Mouse (Mus musculus) left cerebral cortex, adult 11 months (tissue): Measurements from ENCODE around the gene Inafm2.

Experiments
- DNase-seq: peaks from one replicate; pipeline ENCODE4 v3.0.0; 2022; ENCODE audit warnings: low spot score

The Inafm2 gene

DNA sequence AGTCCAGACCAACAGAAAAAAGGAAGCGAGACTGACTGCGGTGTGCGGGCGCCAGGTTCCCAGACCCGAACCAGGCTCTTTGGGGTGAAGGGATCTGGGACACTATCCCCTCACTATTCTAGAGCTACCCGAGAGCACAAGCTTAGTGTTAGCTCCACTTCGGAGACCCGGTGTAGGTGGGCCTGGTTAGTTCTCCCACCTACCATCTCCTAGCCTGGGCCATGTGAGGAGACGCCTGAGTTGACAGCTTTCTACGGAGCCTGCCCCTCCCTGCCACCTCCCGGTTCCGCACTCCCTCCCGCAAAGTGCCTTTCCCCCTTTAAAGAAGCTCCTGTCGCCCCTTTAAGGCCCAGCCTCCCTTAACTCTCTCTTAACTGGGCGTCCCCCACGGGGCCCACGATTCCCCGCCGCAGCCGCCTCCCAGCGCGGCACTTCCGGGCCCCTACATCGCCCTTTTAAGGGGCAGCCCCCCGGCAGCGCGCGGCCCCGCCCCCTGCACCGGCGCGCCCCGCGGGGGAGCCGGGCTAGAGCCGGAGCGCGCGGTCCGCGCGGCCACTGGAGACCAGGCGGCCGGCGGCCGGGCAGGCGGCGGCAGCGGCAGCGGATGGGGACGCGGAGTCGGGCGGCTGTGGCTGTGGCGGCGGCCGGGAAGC, at the start of gene Inafm2:
Gene Inafm2, plus strand, starts transcription at position 527 of the 653 bp plus-strand sequence.
- DNase-seq: peak; percentile 86

DNA sequence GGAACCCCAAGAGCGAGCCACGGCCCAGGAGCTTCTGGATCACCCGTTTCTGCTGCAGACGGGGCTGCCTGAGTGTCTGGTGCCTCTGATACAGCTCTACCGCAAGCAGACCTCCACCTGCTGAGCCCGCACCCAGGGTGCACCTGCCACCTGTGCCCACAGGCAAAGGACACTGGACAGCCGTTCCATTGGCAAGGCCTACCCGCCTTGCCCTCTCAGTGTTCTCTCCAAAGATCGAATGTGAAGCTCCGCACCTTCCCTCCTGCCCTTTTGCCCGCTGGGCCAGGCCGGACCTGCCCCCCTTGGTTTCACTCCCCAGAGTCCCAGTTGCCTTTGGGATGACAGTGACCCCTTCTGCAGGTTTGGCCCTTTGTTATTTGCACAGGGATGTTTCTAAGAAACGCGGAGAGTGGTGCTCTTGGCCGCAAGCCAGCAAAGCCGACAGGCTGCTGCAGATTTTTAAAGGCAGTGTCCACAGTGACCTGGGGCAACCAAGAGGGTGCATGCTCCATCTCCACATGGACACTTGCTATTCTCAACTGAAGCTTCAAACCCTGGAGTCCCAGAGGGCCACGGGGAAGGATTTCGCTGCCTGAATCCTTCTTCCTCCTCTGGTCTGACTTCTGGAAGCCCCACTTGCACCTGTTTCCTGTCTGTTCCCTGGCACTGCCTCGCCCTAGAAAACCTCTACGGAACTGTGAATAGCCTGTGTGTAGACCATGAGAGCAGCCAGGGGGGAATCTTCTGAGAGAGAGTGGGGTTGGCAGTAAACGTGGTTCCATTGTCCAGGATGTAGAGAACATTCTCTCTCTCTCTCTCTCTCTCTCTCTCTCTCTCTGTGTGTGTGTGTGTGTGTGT, 48.9 kb upstream of the Inafm2 start:
- DNase-seq: no peak

DNA sequence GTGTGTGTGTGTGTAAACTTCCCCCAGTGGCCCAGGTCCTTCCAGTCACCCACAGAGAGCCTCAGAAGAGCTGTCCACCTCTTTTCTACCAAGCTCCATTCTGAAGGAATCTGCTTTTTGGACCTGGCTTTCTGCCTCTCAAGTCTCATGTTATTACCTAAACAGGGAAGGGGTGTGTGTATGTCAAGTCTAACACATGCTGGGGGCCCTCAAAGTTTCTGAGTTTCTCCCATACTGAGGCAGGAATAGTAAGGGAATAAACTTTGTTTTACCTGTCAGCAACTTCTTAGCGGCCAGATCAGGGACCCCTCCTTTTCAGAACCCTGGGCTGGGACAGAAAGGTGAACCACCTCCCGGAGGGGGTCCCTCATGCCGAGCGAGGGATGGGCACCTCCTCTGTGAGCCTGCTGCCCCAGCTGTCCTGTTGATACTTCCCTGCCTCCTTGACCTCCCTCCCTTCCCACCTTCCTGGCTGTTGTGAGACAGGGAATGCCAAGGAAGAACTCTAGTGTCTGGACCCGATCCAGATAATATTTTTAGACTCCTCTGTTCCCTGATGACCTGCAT, 48.2 kb upstream of the Inafm2 start:
- no peak for DNase-seq

DNA sequence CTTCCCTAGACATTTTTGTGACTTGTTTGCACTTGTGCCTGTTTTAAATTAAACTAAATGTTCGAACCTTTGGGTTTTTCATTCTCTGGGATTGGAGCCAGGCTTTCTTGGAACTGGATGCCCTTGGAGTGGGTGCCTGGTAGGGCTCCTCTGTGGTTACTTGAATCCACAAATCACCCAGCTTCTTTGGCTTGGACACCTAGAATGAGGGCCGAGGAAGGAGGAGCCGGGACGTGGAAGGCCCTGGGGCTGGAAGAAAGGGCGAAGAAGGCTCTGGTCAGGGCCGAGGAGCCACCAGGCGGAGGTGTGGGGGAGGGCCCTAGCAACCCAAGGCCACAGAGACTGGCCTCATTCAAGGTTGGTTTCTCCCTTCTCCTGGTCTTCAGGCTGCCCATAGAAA, 47.6 kb upstream of the Inafm2 start:
- DNase-seq: no peak

DNA sequence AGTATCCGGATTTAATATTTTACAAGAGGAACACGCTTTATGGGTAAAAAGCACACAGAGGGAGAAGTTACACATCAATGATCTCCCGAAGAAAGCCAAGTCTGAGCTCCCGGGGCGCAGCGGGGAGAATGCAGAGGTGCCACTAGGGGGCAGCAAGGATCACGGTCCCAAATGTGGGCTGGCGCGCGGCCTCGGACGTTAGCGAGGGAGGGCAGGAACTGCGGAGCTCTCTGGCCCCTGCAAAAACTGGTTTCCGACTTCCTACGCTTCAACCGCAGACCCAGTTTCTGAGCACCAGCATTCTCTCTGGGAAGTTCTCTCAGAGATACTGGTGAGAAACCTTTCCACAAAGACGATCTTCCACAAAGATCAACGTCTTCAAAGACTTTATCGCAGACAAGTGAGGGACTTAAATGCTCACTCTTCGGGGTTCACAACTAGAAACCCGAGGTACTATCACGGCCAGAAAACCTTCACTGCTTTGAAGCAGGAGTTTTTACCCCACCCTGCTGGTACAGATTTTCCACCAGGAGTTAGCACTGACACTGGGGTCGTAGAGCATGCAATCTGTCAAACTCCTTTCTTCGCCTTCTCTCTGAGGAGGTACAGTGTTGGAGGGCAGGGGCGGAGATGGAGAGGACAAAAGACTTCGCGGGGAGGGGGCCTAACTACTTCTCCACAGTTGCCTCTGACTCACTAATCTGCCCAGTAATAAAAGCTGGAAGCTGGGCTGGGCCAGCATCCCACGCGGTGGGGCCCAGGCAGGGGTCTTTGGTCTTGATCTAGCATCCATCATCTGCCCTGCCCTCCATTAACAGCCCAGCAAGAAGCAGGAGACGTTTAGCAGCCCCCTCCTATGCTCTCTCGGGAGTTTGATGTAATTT, 45.1 kb upstream of the Inafm2 start:
- DNase-seq: no peak

DNA sequence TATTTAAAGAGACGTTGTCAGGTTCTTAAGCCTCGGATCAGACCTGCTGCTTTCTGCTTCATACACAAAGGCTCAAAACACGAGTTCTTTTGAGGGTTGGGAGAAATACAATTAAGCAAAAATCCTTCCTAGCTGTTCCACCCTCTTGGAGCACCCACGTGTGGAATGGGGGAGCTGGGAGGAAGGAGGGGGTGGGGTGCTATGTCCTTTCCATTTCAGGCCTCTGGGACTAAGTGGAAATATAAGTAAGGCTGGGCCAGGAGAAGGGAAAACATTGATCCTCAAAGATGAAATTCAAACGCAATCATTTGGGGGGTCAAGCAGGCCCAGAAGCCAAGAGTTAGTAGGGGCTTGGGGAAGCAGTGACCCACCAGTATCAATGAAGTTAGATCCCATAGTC, 44.4 kb upstream of the Inafm2 start:
- DNase-seq: no peak

DNA sequence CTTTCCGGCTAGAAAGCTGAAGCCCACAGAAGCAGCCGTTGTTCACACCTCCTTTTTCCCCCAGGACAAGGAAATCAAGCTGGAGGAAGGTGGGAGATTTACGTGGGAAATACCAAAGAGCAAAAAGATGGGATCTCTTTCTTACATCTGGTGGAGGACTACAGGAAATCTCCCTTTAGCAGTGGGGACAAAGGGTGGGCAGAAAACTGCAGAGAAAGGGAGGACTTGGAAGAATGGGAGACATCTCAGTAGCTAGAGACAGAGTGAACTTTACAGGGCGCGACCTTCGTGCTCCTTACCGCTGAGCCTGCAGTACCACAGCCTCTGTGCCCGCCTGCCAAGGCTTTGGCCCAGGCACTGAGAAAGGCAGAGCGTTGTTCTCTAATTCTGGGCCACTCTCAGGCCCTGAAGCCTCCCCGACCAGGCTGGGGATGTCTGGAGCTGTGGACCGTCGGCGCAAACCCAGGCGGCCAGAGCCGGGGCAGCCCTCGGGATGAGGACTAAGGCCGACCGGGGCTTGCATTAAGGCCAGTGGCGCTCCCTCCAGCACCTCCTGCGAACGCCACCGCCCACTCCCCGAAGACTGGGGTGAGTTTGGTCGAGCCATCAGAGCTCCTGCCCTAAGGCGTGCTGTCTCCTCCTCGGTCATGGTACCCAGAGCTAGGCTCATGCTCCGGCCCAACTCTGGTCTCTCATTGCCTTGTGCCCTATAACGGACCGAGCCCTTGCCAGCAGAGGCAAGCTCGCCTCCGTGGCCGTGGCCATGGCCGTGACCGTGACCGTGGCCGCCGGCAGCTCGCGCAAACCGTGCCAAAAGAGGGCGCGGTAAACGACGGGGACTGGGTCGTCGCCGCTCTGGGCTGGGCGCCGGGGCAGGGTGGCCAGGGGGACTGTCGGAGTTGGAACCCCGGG, 43.3 kb upstream of the Inafm2 start:
- DNase-seq: no peak

DNA sequence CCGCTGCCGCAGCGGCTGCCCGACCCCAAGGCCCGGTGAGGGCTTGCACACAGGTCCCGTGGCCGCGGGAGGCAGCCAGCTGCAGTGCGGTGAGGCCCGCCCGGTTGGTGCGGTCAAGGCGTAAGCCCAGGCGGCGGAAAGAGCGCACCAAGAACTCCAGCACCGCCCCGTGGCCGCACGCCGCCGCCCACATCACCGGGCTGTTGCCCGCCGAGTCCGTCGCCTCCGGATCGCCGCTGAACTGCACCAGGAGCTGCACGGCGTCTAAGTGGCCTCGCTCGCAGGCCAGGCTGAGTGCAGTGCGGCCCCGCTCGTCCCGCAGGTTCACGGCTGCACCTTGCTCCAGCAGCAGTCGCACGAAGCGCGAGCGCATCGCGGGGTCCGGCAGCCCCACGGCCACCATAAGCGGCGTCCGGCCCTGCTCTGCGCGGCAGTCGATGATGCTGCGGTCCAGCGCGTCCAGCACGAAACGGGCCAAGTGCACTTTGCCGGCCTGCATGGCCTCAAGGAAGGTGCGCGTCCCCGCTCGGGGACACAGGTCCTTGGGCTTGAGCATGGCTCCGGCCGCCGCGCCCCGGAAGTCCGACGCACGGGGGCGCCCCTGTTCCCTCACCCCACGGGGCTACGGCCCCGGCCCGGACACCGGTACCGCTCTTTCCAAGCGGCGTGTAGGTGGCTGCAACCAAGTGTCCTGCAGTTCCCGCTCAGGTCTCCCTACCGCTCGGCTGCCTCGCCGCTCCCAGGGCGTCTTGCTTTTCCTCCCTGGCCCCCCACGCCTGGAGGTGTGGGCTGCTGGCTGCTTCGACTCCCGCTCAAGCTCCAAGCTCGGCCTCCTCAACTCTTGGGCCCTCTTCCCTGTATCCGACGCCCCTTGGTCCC, 42.4 kb upstream of the Inafm2 start:
- DNase-seq: no peak

DNA sequence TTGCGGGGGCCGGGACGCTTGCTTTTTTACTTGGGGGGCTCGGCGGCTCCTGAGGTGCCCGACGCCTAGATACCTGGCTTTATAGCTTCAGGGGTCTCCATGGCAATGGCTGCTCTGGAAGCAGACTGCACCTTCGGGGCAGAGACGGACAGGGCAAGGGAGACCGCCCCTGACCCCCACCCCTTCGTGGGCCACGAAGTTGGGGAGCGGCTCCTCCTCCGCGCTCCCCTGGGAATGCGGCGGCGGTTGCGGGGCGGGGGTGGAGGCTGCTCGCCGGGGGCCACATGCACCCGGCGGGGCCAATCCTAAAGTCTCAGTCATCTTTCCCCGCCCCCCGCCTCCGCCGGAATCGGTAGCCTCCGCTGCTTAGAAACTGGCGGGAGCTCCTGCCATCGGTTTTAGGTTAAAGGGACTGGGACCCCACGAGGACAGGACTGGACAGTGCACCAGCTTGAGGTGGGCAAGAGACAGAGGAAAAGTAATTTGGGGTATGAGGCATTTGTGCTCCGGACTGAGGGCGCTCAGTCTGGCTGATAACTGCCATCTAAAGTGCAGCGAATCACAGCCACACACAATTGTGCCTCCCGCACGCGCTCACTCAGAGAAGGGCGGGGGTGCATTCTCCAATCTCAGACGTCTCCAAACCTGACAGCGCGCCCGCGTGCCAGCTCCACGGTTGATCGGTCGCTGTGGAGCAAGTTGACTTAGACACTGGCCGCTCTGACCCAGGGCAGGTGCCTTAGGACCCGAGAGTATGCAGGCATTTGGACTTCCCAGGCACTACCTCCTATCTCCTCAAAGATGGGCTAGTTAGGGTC, 41.4 kb upstream of the Inafm2 start, which contains the start of gene Ankrd63:
Gene Ankrd63, minus strand, starts transcription at position 51 of the 818 bp plus-strand sequence.
- no peak for DNase-seq

DNA sequence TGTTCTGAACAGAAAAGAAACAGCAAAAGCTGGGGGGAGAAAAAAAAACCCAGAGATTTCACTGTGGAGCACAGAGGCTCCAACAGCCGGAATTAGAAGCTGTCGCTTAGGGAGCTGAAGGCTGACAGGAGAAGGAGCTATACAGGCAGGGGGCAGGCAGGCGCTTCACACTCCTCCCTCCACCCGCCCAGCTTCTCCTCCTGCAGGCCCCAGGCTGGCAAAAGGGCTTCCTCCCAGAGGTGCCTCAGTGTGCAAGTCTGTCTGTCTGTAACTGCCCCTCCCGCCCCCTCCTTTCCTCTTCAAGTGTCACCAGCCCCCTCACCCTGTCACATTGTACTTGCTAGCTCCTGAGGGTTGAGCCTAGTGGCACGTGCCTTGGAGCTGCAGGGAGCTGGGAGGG, 39.1 kb upstream of the Inafm2 start:
- peak; percentile 61 for DNase-seq

DNA sequence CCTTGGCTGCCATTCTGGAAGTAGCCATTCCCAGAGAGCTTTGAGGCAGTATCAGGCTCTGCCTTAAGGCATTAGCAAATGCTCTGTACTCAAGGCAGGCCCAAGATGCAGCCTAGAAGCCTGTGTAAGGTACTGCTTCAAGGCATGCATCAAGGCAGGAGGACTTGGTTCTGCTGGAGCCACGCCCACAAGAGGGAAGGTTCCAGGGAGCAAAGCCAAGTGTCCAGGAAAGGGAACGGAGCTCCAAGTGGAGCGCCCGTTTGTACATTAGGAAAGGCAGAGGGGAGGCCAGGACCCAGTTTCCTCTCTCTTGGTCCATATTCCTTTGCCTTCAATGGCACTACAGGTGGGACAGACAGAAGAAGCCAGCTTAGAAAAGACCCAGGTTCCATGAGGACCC, 37.1 kb upstream of the Inafm2 start:
- DNase-seq: no peak

DNA sequence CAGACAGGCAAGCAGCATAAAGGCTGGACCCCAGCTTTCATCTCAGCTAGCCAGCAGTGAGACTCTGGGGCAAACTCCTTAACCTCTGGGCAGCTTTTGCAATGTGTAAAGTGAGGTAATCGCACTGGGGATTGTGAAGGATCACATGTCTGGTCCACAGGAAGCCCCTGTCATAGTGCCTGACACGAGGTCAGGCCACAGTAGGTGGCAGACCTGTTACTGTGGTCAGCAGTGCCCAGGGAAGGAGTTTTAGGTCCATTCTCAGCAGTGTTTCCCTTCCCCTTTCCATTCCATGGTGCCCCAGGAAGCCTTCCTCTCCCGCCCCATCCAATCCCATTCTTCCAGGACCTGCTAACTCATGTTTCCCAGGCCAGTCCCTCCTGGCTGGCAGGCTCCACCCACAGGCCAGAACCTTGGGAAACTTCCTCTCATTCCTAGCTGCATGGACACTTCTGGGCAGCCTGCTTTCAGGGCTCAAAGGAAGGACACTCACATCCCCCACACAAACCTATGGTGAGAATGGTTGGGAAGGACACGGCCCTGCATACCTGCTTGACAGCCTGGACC, 35.8 kb upstream of the Inafm2 start:
- no peak for DNase-seq

DNA sequence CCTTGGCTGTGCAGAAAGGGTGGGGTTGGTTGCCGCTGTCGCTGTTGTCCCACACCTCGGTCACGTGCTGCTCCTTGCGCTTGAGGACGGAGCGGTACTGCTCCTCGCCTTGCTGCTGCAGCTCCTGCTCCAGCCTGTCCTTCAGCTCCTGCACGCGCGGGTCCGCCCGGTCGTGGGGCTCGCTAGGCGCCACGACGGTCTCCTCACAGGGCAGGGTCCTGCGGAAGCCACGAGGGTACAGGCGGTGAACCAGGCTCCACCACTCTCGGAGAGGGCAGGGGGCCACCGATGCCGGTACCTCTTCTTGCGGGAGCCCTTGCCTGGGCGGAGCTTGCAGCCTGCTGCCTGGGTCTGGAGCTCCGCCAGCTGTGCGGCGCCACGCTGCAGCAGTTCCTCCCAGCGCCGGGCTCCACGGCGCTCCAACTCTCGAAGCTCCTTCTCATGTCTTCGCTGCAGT, 34.5 kb upstream of the Inafm2 start:
- no peak for DNase-seq

DNA sequence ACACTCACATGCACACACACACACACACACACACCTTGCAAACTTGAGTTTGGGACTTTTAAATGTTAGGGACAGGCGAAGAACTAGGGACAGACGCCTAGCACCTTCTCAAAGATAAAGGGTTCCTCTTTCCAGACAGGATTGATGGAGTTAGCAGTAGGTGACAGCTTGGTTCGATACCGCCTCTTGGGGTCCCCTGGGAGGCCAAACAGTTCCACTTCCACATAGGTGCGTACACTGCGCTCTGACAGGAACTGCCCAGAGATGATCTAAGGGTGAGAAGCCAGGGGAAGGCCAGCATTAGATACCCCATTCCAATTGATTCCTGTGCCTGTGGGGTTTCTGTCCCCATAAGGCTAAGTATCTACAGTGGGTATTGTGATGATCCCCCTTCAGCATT, 31.9 kb upstream of the Inafm2 start:
- DNase-seq: no peak

DNA sequence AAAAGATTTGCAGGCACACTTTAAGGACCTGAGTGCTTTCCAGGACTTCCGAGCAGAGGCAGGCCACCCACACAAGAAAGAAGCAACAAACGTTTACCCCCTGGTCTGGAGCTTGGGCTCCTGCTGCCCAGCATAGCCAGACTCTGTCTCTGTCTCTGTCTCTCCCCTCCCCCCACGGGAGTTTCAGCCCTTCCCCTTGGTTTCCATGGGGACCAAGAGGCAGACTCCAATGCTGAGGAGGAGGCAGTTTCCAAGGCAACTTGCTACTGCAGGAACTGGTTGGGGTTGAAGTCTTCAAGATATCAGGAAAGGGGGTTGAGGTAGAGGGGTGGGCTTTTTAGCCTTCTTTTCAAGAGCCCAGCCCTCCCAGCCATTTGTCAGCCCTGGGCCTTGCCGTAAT, 31.3 kb upstream of the Inafm2 start:
- DNase-seq: no peak

DNA sequence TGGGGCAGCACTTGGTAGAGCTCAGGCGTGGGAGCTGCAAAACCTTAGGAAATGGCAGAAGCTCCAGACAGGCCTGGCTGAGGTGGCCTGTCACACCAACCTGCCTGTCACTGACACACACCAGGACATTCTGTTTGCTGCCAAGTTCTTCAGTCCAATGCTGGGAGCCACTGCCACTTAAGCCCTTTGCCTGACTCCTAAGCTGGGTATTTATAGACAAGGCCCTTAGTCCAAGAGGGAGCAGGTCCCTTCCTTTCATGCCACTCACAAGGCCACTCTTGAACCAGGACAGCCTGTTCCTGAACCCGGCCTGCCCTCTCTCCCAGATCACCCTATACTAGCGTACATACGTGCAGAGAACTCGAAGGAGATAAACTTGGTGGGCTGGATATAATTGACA, 28.9 kb upstream of the Inafm2 start:
- no peak for DNase-seq

DNA sequence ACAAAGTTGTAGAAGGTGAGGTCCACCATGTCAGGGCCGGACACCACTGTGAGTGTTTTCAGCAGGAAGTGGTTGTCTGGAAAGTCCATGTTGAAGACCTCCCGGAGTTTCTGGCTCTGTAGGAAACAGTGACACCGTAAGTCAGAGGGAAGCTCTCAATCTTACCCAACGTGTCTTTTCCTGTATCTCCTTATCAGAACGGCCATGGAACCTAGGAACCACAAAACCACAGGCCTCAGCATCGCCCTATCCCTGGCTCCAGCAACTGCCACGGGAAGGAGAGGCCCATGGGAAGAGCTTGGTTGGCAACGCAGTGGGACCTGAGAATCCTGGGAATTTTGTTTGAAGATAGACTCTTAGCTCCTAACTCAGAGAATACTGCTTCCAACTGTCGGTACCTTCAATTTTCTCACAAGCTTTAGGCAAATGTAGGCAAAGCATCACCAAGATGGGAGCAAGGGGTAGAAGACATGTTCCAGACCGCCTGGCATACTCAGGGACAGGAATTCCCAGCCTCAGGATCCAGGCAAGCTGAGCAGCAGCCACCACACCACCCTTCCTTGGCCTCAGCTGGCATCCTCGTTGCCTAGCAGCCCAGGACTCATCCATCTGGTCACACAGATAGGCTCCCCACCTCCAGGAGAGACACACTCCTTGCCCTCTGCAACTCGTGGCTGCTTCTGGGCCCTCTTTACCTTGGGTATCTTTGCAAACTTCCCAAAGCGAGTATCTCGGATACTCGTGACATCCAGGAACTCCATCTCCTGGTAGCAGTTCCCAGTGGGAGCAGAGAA, 21.7 kb upstream of the Inafm2 start:
- no peak for DNase-seq

DNA sequence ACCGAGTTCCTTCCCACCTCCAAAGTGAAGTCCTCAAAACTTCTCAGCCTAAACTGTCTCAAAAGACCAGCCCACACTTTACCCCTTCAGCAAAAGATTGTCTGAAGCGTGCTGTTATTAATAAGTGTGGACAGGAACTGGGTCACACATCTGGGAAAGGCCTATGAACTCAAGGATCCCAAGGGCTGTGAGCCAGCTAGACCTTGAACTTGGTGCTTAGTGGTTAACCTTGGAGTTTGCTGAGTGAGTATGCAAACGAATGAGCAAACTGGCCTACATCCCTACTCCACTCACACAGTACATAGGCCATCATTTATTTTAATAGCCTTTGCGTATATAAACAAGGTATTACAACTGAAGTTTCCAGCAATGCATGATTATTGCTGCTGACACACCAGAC, 20.0 kb upstream of the Inafm2 start:
- DNase-seq: no peak
